Mouse (Mus musculus) megakaryocyte, embryonic 14.5 days (primary cell): Measurements from ENCODE around the gene Hoxa7. TPM values are rescaled to one million over a fixed set of nuclear protein-coding genes. Genes with fewer than 3 reads are reported as not detected.
A peak's percentile ranks its signal among the peaks of the same experiment; 100 is the strongest.

Source experiments
- H3K27me3 ChIP-seq: replicated peaks from 2 replicates; pipeline ENCODE3; 2012; ENCODE audit warnings: inconsistent platforms
- H3K36me3 ChIP-seq: replicated peaks from 2 replicates; pipeline ENCODE3; 2012; ENCODE audit warnings: low read length, inconsistent platforms, mixed read lengths
- H3K4me1 ChIP-seq: 2 replicates; pipeline ENCODE4 v1.6.1; 2012; ENCODE audit warnings: inconsistent platforms
- H3K4me3 ChIP-seq: replicated peaks from 2 replicates; pipeline ENCODE3; 2012; ENCODE audit warnings: moderate library complexity, mild to moderate bottlenecking, inconsistent platforms
- H3K9me3 ChIP-seq: 2 replicates; pipeline ENCODE4 v1.6.1; 2012; ENCODE audit warnings: inconsistent platforms
- FLI1 ChIP-seq: IDR thresholded peaks from 2 replicates; pipeline ENCODE4 v1.6.1; 2012; ENCODE audit warnings: low read length, inconsistent platforms, mixed read lengths
- GATA1 ChIP-seq: IDR thresholded peaks from 3 replicates; pipeline ENCODE4 v1.6.1; 2012; ENCODE audit warnings: mixed read lengths, low read length, inconsistent platforms, borderline replicate concordance
- polyA plus RNA-seq: library from polyadenylated mRNA; stranded (reverse); fragments of >175 nt; gene quantifications from 2 replicates; pipeline ENCODE4 v1.2.3, GENCODE M21; 2012; ENCODE audit warnings: low replicate concordance; ENCODE audit not compliant: insufficient read depth

Hoxa7 gene
- polyA plus RNA-seq, 1 experiment, result 2.8 TPM

DNA sequence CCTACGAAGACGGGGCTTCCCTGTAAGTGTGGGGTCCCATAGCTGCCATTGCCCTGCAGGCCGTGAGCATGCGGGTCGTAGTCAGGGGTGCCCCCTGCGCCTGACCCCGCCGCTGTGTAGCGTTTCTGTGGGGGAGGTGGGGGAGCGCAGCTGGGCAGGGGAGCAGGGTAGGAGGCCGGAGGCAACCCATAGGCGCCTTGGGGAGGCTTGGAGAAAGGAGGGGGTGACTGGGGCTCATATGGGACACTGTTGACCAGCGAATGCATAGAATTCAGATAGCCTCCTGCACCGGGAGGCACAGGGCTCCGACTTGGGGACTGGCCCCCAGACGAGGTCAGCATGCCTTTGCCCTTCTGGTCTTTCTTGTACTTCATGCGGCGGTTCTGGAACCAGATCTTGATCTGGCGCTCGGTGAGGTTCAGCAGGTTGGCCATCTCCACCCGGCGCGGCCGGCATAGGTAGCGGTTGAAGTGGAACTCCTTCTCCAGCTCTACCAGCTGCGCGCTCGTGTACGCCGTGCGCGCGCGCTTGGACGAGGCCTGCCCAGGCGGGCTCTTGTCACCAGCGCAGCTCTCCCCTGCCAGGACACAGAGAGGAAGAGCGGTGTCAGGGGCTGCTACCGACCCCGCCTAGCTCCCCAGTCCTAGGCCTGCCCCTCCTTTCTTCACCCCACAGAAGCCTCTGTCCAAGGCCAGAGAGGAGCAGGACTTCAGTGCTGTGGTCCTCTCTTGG is 51.3 kb downstream of the Hoxa7 start:
- Histone ChIP-seq H3K4me3 (no peak overlapping the region), H3K36me3 (no peaks in the 10 kb centered on the region), H3K27me3 (peaks cover 55% of the 10 kb centered on the region), H3K4me1 (peaks cover 5% of the 10 kb centered on the region; the same call in 1 of the 2 replicates), H3K9me3 (peaks cover 27% of the 10 kb centered on the region)
- TF ChIP-seq FLI1 (no peak), GATA1 (no peak)

DNA sequence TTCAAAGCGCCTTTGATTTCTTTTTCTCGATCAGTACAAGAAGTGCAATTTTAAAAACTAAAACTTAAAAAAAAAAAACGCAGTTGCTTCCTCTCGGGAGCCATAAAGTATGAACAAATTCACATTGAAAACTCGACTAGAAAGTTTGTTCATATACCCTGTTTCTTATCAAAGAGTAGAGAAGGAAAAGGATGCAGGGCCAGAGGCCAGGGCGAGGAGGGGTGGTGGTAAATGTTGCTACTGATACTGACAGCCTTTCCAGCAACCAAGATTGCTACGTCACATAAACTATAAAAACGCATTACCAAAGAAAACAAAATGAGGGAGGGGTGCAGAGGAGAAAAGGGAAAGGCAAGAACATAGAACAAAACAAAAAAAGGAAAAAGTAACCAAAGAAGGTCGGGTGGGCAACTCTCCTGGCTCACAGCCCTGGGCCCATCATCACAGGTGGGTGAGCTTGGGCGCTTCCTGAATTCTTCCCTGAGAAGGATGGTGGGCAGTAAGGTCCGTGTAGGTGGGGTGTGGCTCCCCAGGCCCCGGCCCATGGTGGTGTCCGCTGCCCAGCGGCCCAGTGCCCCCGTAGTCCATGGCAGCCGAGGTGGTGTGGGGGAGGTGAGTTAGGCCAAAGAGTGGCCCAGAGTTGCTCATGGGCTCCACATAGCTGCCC is 52.0 kb downstream of the Hoxa7 start:
- Histone ChIP-seq H3K27me3 (peaks cover 57% of the 10 kb centered on the region), H3K4me1 (peaks cover 8% of the 10 kb centered on the region; the same call in 1 of the 2 replicates), H3K36me3 (no peaks in the 10 kb centered on the region)

DNA sequence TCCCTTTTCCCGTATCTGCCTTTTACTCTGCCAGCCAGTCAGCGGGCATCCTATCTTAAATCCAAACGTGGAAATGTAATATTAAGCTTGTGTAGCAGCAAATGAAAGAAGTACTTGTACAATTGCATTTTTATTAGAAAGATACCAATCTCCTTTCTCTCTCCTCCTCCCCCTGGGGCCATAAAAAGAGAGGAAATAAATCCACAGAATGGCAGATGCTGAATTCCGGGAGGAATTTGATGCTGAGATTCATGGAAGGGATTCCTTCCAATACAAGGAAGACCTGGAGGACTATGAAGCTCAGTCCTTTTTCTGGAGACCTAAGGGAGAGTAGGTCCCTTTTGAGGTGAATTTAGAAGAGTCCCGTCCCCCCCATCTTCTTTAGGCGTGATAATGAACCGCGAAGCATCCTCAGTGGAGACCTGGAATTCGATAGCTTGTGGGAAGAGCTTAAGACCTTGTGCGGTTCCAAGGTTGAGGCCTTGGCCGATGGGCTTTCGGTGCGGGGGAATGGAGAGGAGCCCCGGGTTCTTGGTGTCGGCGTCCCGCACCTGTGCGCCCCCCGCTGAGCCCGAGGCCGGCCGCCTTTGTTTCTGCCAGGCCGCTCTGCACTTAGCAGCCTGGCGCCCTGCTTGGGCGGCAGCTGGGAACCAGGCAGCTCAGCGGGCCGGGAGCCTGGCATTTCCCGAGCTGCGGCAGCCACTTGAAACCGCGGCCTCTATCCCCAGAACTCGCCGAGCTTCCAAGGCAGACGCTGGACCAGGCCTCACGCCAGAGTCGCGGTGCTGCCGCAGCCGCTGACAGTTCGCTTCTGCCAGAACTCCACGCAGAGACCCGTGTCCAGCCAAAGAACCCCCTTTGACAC is 53.2 kb downstream of the Hoxa7 start:
- Histone ChIP-seq H3K27me3 (peaks cover 70% of the 10 kb centered on the region), H3K36me3 (peaks cover 4% of the 10 kb centered on the region), H3K4me1 (peaks cover 14% of the 10 kb centered on the region), H3K9me3 (peaks cover 32% of the 10 kb centered on the region), H3K4me3 (no peak overlapping the region)
- no peak for TF ChIP-seq GATA1
- no peak for TF ChIP-seq FLI1

More for the DNA sequence above, 52.0 kb downstream of the Hoxa7 start:
- no peak for TF ChIP-seq FLI1
- no peak for TF ChIP-seq GATA1
- H3K9me3 ChIP-seq, result peaks cover 22% of the 10 kb centered on the region
- no peak overlapping the region for H3K4me3 ChIP-seq

DNA sequence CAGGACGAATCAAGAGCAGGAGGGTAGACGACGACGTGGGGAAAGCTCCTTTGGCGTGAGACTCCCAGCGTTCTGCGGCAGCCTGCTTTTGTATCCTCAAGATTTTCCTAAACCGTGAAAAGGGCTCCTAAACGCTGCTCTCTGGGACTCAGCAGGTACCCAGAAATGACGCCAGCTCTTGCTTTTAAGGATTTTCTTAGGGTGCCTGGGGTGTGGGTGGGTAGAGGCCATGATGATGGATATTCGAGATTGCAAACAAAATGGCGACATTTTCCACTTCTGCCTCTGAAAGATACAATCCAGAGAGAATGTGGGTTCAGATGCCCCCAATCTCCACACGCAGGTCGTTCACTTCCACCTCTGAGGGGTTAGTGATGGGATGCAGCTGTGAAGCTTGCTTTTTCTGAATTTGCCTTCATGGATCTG is 53.9 kb downstream of the Hoxa7 start:
- no peak overlapping the region for H3K4me3 ChIP-seq
- no peak for TF ChIP-seq GATA1
- no peak for TF ChIP-seq FLI1
- H3K36me3 ChIP-seq, result peaks cover 4% of the 10 kb centered on the region
- H3K27me3 ChIP-seq, result peaks cover 76% of the 10 kb centered on the region
- H3K9me3 ChIP-seq, result peaks cover 33% of the 10 kb centered on the region
- peaks cover 18% of the 10 kb centered on the region for H3K4me1 ChIP-seq

DNA sequence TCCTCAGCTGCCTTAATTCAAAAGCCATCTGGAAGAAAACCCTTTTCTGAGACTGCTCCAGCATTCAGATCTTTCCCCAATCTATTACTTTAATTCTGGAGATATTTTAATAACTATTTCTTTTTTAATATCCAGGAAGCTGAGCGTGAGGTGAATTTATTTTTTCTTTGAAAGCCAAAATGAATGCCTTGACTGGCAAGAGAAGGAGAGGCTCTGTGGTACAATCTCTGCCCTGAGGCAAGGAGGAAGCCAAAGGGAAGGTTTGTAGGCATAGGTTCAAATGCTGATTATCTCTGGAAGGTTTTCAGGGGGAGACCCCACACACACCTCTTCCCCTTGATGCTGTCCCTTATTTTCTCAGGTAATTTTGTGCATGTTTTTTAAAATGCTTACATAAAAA is 54.5 kb downstream of the Hoxa7 start:
- Histone ChIP-seq H3K4me1 (peaks cover 18% of the 10 kb centered on the region), H3K4me3 (no peak overlapping the region), H3K27me3 (peaks cover 73% of the 10 kb centered on the region), H3K9me3 (peaks cover 27% of the 10 kb centered on the region), H3K36me3 (peaks cover 4% of the 10 kb centered on the region)
- no peak for TF ChIP-seq GATA1

DNA sequence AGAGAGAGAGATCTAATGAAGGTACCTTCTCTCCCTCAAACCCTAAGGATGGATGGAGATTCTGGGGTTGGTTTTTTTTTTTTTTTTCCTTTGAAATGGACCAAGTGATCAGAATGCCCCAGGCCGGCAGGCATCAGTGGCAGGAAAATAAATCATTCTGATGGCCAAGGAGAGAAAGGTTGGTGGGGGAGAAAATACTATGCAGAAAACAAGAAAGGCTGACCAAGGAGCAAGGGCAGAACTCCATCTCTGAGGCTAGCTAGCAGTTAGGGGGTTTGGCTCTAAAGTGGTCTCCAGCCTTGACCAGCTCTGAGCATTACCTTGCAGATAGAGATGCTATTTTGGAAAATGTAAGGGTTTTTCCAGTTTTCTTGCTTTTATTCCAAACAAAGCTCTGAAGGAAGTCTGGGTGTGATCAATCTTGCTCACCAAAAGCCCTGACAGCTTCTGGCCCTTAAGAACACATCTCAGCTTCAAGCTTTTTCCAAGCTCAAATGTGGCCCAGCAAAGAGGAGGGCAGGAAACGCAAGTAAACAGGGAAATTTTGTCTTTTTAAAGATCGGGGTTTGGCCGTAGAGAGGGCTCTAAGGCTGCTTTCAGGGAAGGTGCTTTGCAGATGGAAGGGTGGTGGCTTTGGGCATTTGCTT is 55.1 kb downstream of the Hoxa7 start:
- H3K9me3 ChIP-seq, result peaks cover 27% of the 10 kb centered on the region
- peaks cover 18% of the 10 kb centered on the region for H3K4me1 ChIP-seq
- no peak for TF ChIP-seq GATA1
- TF ChIP-seq FLI1, result no peak
- H3K4me3 ChIP-seq, result no peak overlapping the region
- peaks cover 72% of the 10 kb centered on the region for H3K27me3 ChIP-seq
- H3K36me3 ChIP-seq, result peaks cover 4% of the 10 kb centered on the region

DNA sequence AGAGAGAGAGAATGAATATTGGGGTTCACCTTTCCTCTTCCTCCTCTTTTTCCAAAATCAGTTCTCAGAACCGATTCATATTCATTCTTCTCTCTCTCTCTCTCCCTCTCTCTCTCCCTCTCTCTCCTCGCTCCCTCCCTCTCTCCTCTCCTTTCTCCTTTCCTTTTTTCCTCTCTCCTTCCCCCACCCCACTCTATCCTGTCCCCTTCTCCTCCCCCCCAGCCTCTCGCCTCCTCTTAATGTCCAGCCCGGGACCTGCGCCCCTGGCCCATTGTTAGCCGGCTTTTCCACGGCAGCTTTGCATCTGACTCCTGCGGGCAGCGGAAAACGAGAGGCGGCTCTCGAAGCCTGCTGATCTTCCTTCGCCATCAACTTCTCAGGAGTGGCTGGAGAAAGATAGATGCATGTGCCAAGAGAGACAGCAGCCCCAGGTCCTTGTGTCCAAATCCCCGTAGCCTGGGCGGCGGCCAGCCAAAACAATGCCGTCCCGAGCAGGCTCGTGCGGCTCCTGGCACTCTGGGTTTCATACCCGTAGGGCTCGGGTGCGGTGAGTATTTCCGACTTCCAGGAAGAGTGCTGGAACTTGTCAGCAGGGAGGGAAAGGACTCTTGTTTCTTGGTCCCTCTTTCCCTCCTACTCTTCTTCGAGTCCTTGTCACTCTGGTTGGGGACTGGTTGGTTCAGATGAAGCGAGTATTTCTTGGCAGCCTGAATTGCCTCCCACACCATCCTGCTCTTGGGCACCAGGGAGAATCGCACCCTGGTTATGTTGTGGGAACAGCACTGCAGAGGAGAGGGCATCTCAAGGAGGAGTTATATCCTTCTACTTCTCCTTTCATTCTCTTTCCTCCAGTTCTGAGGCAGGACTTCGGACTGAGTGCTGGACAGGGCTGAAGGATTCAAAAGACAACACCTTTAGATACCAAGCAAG is 55.9 kb downstream of the Hoxa7 start:
- peaks cover 65% of the 10 kb centered on the region for H3K27me3 ChIP-seq
- H3K4me1 ChIP-seq, result peaks cover 21% of the 10 kb centered on the region
- H3K9me3 ChIP-seq, result peaks cover 27% of the 10 kb centered on the region
- no peak overlapping the region for H3K4me3 ChIP-seq
- no peak for TF ChIP-seq FLI1
- no peak for TF ChIP-seq GATA1
- peaks cover 4% of the 10 kb centered on the region for H3K36me3 ChIP-seq

DNA sequence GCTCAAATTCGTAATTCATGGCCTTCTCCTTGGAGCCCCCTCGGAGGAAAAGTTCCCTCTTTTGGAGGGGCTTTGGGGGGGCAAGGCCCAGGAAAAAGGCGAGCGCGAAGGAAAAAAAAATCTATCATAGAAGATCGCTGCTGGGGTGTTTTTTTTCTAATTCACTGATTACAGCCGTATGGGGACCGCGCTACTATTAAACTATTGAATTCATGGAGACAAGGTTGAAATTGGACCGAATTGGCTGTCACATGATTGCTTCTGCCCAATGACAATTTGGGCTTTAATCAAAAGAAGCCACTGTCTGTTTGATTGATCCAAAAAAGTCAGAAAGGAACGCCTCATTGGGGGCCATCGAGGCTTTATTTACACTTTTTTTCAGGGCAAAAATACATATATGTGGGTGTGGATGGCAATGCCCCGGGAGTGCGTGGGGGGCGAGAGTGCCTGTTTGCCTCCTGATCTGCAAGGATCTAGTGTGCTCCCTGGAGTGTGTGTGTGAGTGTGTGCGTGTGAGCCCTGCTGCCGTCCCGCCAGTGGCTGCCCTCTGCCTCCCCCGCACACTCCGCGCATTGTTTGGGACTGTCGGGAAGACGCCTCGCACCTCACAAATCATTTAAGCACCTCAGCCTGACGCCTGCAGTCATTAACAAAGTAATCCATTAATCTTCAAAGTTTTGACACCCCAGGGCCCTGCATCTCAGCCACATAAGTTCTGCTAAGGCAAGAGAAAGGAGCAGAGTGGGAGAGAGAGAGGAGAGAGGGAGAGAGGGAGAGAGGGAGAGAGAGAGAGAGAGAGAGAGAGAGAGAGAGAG is 56.8 kb downstream of the Hoxa7 start, which contains the start of gene Hoxa2:
Hoxa2 (minus strand) TSS at position 206 of the 815 bp plus-strand sequence.
- Histone ChIP-seq H3K36me3 (peaks cover 4% of the 10 kb centered on the region), H3K9me3 (peaks cover 27% of the 10 kb centered on the region), H3K4me1 (peaks cover 28% of the 10 kb centered on the region), H3K4me3 (peak within 1 kb of the TSS; percentile 70), H3K27me3 (peaks cover 65% of the 10 kb centered on the region)
- TF ChIP-seq FLI1 (no peak), GATA1 (no peak)

Other genes with a start within 250 kb of the Hoxa7 start
- 4.2 and 23.0 TPM in 2 replicates for gene Skap2, start 209.3 kb downstream of the Hoxa7 start, polyA plus RNA-seq
- gene Hoxa1, start 63.5 kb downstream of the Hoxa7 start, polyA plus RNA-seq, result 0.09 TPM in 1 of 2 replicates, not detected in the other
- not detected in 2 replicates for gene Hoxa2, start 57.0 kb downstream of the Hoxa7 start, polyA plus RNA-seq
- not detected in 2 replicates for gene 5730596B20Rik, start 44.4 kb downstream of the Hoxa7 start, polyA plus RNA-seq
- gene Hoxa4, start 30.1 kb downstream of the Hoxa7 start, polyA plus RNA-seq, result 0.44 TPM in 1 of 2 replicates, not detected in the other
- gene Hoxa5, start 17.3 kb downstream of the Hoxa7 start, polyA plus RNA-seq, result 0.46 TPM in 1 of 2 replicates, not detected in the other
- not detected in 2 replicates for gene Hoxa6, start 13.1 kb downstream of the Hoxa7 start, polyA plus RNA-seq
- gene Hoxa3, start 8.5 kb downstream of the Hoxa7 start, polyA plus RNA-seq, result 0.21 TPM in 1 of 2 replicates, not detected in the other
- not detected in 2 replicates for gene Gm28308, start 8.5 kb downstream of the Hoxa7 start, polyA plus RNA-seq
- gene Hoxa9, start 9.2 kb upstream of the Hoxa7 start, polyA plus RNA-seq, result 3.8 TPM in 1 of 2 replicates, not detected in the other
- gene Hoxa10, start 19.0 kb upstream of the Hoxa7 start, polyA plus RNA-seq, result 0.10 TPM in 1 of 2 replicates, not detected in the other
- gene Hoxa11, start 24.0 kb upstream of the Hoxa7 start, polyA plus RNA-seq, result not detected in 2 replicates
- gene Hoxa13, start 39.0 kb upstream of the Hoxa7 start, polyA plus RNA-seq, result not detected in 2 replicates
- gene Evx1, start 91.6 kb upstream of the Hoxa7 start, polyA plus RNA-seq, result not detected in 2 replicates